Mouse (Mus musculus): ENCODE data around the gene Dap3. TPM values are rescaled to one million over a fixed set of nuclear protein-coding genes. Genes with fewer than 3 reads are reported as not detected.
"Not testable (repeated sequence)": the region's sequence is repeated elsewhere in the genome, so short reads cannot be mapped to it uniquely, and the experiment has no call there.

Gene Dap3
- polyA plus RNA-seq, 1 experiment from 2014 or later, result 139 TPM

- H3K4me3 ChIP-seq, result no peak overlapping the region
- H3K4me2 ChIP-seq, result no peak overlapping the region
- H3K9me3 ChIP-seq (replicated peaks), result no peaks in the 10 kb centered on the region
- no peak overlapping the region for H3K9ac ChIP-seq
- H3K27me3 ChIP-seq (replicated peaks), result no peaks in the 10 kb centered on the region
- no peak overlapping the region for H3K27ac ChIP-seq
- ATAC-seq, result no peak
- H3K36me3 ChIP-seq, result peaks cover 99% of the 10 kb centered on the region
- H3K4me1 ChIP-seq, result no peaks in the 10 kb centered on the region
- 80% methylated on average over 6 of the region's 6 CpGs for WGBS (ENCODE audit: insufficient replicate concordance)
These were observed 44.4 kb downstream of the Dap3 start for GRCm38 (mm10) chr3:88906393-88907159.

DNA sequence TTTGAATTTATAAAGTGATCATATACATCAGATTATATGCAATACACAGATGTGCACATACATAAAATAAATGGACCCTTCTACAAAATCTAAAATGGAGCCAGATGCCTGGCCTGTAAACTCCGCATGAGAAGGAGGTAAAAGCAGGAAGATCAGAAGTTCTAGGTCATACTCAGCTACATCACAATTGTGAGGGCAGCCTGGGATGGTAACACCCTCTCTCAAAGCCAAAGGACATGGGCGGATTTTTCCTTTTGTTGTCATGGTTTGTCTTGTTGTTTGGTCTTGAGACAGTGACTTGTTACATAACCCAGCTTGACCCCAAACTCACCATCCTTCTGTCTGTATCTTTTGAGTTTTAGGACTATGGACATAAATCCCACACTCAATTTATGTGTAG lies 45.2 kb downstream of the Dap3 start:
- Histone ChIP-seq H3K36me3 (peaks cover 97% of the 10 kb centered on the region), H3K4me1 (no peaks in the 10 kb centered on the region), H3K9me3 (replicated peaks) (no peaks in the 10 kb centered on the region), H3K9ac (no peak overlapping the region), H3K27me3 (replicated peaks) (no peaks in the 10 kb centered on the region), H3K27ac (no peak overlapping the region), H3K4me3 (no peak overlapping the region), H3K4me2 (no peak overlapping the region)
- no peak for ATAC-seq
- 84% methylated on average over 2 of the region's 2 CpGs for WGBS (ENCODE audit: insufficient replicate concordance)

- Histone ChIP-seq H3K27ac (no peak overlapping the region), H3K36me3 (peaks cover 96% of the 10 kb centered on the region), H3K4me3 (no peak overlapping the region), H3K9ac (no peak overlapping the region), H3K27me3 (replicated peaks) (no peaks in the 10 kb centered on the region), H3K9me3 (replicated peaks) (no peaks in the 10 kb centered on the region), H3K4me2 (no peak overlapping the region), H3K4me1 (no peaks in the 10 kb centered on the region)
- WGBS (ENCODE audit: insufficient replicate concordance), result 71% methylated on average over 6 of the region's 6 CpGs
- ATAC-seq, result no peak
These were observed 45.8 kb downstream of the Dap3 start for GRCm38 (mm10) chr3:88905209-88905608.

DNA sequence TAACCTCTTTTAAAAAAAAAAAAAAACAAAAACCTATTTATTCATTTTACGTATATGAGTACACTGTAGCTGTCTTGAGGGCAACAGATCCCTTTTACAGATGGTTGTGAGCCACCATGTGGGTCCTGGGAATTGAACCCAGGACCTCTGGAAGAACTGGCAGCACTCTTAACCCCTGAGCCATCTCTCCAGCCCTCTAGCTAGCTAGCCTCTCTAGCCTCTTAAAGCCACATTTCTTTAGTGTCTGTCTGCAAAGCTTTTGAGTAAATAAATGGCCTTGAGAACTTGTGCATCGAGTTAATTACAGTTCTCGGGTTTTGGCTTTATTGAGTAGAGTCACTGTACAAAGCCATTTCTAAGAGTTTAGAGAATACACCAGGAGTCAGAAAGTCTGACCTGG lies 46.2 kb downstream of the Dap3 start:
- H3K4me1 ChIP-seq, result no peaks in the 10 kb centered on the region
- WGBS (ENCODE audit: insufficient replicate concordance), result 77% methylated on average over 3 of the region's 3 CpGs
- no peak for ATAC-seq
- no peak overlapping the region for H3K27ac ChIP-seq
- H3K9ac ChIP-seq, result no peak overlapping the region
- H3K4me2 ChIP-seq, result no peak overlapping the region
- no peak overlapping the region for H3K4me3 ChIP-seq
- no peaks in the 10 kb centered on the region for H3K9me3 ChIP-seq (replicated peaks)
- no peaks in the 10 kb centered on the region for H3K27me3 ChIP-seq (replicated peaks)
- H3K36me3 ChIP-seq, result peaks cover 93% of the 10 kb centered on the region

DNA sequence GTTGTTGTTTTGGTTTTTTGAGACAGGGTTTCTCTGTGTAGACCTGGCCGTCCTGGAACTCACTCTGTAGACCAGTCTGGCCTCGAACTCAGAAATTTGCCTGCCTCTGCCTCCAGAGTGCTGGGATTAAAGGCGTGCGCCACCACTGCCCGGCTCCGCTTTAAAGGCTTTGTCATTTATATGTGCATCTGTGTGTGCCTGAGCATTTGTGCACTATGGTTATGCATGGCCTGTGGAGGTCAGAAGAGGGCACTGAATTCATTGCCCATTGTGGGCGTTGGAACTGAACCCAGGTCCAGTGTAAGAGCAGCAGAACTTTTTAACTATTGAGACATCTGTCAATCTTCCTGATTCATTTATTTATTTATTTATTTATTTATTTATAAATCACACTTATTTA lies 58.0 kb downstream of the Dap3 start:
- not testable (repeated sequence) for H3K4me3 ChIP-seq; H3K4me1 ChIP-seq; H3K9me3 ChIP-seq (replicated peaks); ATAC-seq; H3K4me2 ChIP-seq; H3K9ac ChIP-seq; H3K27ac ChIP-seq; H3K27me3 ChIP-seq (replicated peaks)
- WGBS (ENCODE audit: insufficient replicate concordance), result 81% methylated on average over 7 of the region's 7 CpGs
- peaks cover 41% of the 10 kb centered on the region for H3K36me3 ChIP-seq

- not testable (repeated sequence) for ATAC-seq; H3K4me2 ChIP-seq; H3K27me3 ChIP-seq (replicated peaks); H3K9ac ChIP-seq; H3K4me1 ChIP-seq; H3K9me3 ChIP-seq (replicated peaks); H3K27ac ChIP-seq; H3K4me3 ChIP-seq
- WGBS (ENCODE audit: insufficient replicate concordance), result 91% methylated on average over 4 of the region's 4 CpGs
- peaks cover 19% of the 10 kb centered on the region for H3K36me3 ChIP-seq
These were observed 68.4 kb downstream of the Dap3 start for GRCm38 (mm10) chr3:88882536-88882935.

Other genes starting within 250 kb of the Dap3 start
- gene Rit1, start 234.3 kb downstream of the Dap3 start, polyA plus RNA-seq (2016; fragmentation: Nextera tagmentation; extraction: Ambion mirVana), result 36.0 and 36.4 TPM in 2 replicates
- gene Syt11, start 176.0 kb downstream of the Dap3 start, polyA plus RNA-seq (2016; fragmentation: Nextera tagmentation; extraction: Ambion mirVana), result 1.4 and 1.5 TPM in 2 replicates
- gene Gon4l, start 116.0 kb downstream of the Dap3 start, polyA plus RNA-seq (2016; fragmentation: Nextera tagmentation; extraction: Ambion mirVana), result 6.8 and 7.6 TPM in 2 replicates
- 24.3 and 26.5 TPM in 2 replicates for gene Msto1, start 37.2 kb downstream of the Dap3 start, polyA plus RNA-seq (2016; fragmentation: Nextera tagmentation; extraction: Ambion mirVana)
- 8.0 and 8.9 TPM in 2 replicates for gene Ash1l, start 559 bp downstream of the Dap3 start, polyA plus RNA-seq (2016; fragmentation: Nextera tagmentation; extraction: Ambion mirVana)
- gene Rusc1, start 142.1 kb upstream of the Dap3 start, polyA plus RNA-seq (2016; fragmentation: Nextera tagmentation; extraction: Ambion mirVana), result 7.7 and 8.8 TPM in 2 replicates
- 0.06 TPM in 1 of 2 replicates, not detected in the other for gene Gm43738, start 149.9 kb upstream of the Dap3 start, polyA plus RNA-seq (2016; fragmentation: Nextera tagmentation; extraction: Ambion mirVana)
- 284 and 291 TPM in 2 replicates for gene Fdps, start 150.8 kb upstream of the Dap3 start, polyA plus RNA-seq (2016; fragmentation: Nextera tagmentation; extraction: Ambion mirVana)
- 162 and 171 TPM in 2 replicates for gene Pklr, start 185.0 kb upstream of the Dap3 start, polyA plus RNA-seq (2016; fragmentation: Nextera tagmentation; extraction: Ambion mirVana)
- 0.81 and 0.86 TPM in 2 replicates for gene Hcn3, start 209.0 kb upstream of the Dap3 start, polyA plus RNA-seq (2016; fragmentation: Nextera tagmentation; extraction: Ambion mirVana)
- gene Clk2, start 213.6 kb upstream of the Dap3 start, polyA plus RNA-seq (2016; fragmentation: Nextera tagmentation; extraction: Ambion mirVana), result 21.1 and 21.2 TPM in 2 replicates
- 79.8 and 86.3 TPM in 2 replicates for gene Scamp3, start 226.3 kb upstream of the Dap3 start, polyA plus RNA-seq (2016; fragmentation: Nextera tagmentation; extraction: Ambion mirVana)
- 5.3 and 6.6 TPM in 2 replicates for gene Fam189b, start 232.0 kb upstream of the Dap3 start, polyA plus RNA-seq (2016; fragmentation: Nextera tagmentation; extraction: Ambion mirVana)

All from liver, embryonic 12.5 days (tissue).